Mouse (Mus musculus): ENCODE data around the gene 4930562C15Rik.

DNA sequence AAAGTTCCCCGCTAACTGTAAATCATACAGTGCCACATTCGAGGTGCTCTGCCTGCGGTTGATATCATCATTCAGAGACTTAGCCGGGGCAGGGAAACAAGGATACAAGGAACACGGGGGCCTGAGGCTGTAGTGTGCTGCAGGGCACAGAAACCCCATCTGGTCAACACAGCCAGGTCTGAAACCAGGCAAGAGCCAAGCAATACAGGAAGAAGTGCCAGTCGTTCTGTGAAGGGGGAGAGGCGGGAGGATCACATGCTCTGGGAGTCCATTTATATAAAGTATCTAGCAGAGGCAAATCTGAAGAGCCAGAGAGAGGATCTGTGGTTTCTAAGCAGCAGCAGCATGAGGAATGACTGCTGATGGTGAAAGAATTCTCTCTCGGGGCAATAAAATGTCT is 5.0 kb downstream of the 4930562C15Rik start:
- no peak for TF ChIP-seq CTCF (conservative IDR thresholded peaks at IDR 0.05; ENCODE audit: insufficient read depth, insufficient read length, low read depth, low read length)
- no peak for TF ChIP-seq POLR2A (IDR thresholded peaks at IDR 0.05; ENCODE audit: low read depth, low read length)

All from kidney, adult 2 months (tissue).